Mouse (Mus musculus): Measurements from ENCODE around the gene Cox19.

DNA sequence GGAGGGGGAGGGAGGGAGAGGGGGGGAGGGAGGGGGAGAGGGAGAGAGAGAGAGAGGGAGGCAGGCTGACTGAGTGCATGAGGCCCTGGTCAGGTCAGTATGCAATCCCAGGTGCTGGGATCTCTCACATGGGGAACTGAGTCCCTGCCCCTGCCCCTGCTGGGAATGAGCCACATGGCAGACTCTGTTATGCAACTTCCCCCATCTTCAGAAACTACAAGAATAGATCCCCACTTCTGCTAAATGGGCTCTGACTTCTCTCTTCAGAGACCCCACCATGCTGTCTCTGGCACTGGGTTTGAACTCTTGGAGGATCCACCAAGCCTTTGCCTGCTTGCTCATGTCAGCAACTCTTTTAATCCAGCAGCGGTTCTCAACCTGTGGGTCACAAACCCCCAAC, 14.6 kb upstream of the Cox19 start:
- TF ChIP-seq CTCF (IDR thresholded peaks at IDR 0.05): no peak
- TF ChIP-seq EP300 (IDR thresholded peaks at IDR 0.05): no peak
